In the genomic region with DNA sequence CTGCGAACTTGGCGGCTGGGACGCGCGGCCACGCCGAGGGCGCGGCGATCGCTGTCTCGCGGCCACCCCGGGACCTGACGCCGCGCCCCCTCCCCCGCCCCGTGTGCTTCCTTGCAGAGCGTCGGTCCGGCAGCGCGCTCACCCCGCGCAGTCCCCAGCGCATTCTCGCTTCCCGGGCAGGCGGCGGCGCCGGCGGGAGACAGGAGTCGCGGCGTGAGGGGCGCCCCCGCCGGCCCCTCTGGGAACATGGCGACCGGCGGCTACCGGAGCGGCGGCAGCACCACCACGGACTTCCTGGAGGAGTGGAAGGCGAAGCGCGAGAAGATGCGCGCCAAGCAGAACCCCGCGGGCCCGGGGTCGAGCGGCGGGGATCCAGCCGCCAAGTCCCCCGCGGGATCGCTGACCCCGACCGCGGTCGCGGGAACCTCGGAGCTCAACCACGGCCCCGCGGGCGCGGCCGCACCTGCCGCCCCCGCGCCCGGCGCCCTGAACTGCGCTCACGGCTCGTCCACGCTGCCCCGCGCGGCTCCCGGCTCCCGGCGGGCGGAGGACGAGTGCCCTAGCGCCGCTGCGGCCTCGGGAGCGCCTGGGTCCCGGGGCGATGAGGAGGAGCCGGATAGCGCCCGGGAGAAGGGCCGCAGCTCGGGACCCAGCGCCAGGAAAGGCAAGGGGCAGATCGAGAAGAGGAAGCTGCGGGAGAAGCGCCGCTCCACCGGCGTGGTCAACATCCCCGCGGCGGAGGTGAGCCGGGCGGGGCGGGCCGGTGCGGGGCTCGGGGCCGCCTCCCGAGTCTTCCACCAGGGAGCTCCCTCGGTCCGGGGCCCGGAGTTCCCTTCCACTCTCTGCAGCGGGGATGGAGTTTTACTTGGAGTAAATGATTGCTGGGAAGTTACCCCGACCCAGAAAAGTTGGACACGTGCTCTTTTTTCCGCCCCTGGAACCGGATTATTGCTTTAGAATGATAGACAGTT, we compare ENCODE assay signal across 8 mouse cellular contexts. TPM values are rescaled to one million over a fixed set of nuclear protein-coding genes. Genes with fewer than 3 reads are reported as not detected.
DNase-seq lines count a peak whose midpoint lies in the region; ATAC-seq and TF ChIP-seq lines count a peak whose summit lies in the region.

No protein-coding gene starts in this region.

- TF ChIP-seq CTCF in liver, embryonic 14.5 days (IDR thresholded peaks at IDR 0.05; ENCODE audit: low read depth) = no peak; the same call in 1 of the 2 replicates

- peaks cover 31% of the 10 kb centered on the region for H3K27me3 ChIP-seq in liver, embryonic 14.5 days (ENCODE audit: control insufficient read depth, insufficient read depth, low read length)
- H3K27me3 ChIP-seq in neural tube, embryonic 12.5 days (replicated peaks) = peaks cover 11% of the 10 kb centered on the region

- ATAC-seq in liver, embryonic 14.5 days (ENCODE audit: insufficient read depth) = peak; percentile 54
- peak; percentile 55 for ATAC-seq in neural tube, embryonic 12.5 days (ENCODE audit: low FRiP score, low read depth)

- TF ChIP-seq EP300 in liver, embryonic 14.5 days (IDR thresholded peaks at IDR 0.05; ENCODE audit: low read depth) = no peak

- H3K4me1 ChIP-seq in liver, embryonic 14.5 days (replicated peaks; ENCODE audit: control insufficient read depth in 2 of 2, insufficient read depth in 2 of 2, low read length in 1 of 2) = peaks cover 0 to 8% of the 10 kb centered on the region in 2 experiments; a peak in 2 of 4 replicates
- H3K4me1 ChIP-seq in neural tube, embryonic 12.5 days = no peaks in the 10 kb centered on the region

- peak overlapping the region; percentile 63 to 76 for H3K4me3 ChIP-seq in liver, embryonic 14.5 days (ENCODE audit: insufficient read depth in 1 of 2, low read depth in 2 of 2, low read length in 2 of 2)
- peak overlapping the region; percentile 78 for H3K4me3 ChIP-seq in neural tube, embryonic 12.5 days

- peak overlapping the region; percentile 73 for H3K4me2 ChIP-seq in liver, embryonic 14.5 days (ENCODE audit: low read depth)
- H3K4me2 ChIP-seq in neural tube, embryonic 12.5 days (replicated peaks) = peak overlapping the region; percentile 80

- DNase-seq in 3T3-L1 (ENCODE audit: low read depth, low spot score) (peak; percentile 68), ZHBTc4 (ENCODE audit: low read depth, low spot score) (peak; percentile 71)
- peak; percentile 78 for DNase-seq in embryo, embryonic 10.5 days (ENCODE audit: low spot score)
- peak; percentile 23 for DNase-seq in heart, adult 8-10 months (ENCODE audit: low spot score)
- peak; percentile 81 for DNase-seq in kidney, adult 18-20 months
- DNase-seq in liver, embryonic 14.5 days (ENCODE audit: low read depth in 3 of 3, low spot score in 3 of 3) = peak in 2 of 3 experiments; percentile 10 to 22
- peak; percentile 73 for DNase-seq in urinary bladder, postnatal 14 days (ENCODE audit: low spot score)

- H3K9ac ChIP-seq in liver, embryonic 14.5 days (replicated peaks) = peak overlapping the region; percentile 64
- H3K9ac ChIP-seq in neural tube, embryonic 12.5 days = peak overlapping the region; percentile 76

- H3K27ac ChIP-seq in liver, embryonic 14.5 days = no peak overlapping the region
- H3K27ac ChIP-seq in neural tube, embryonic 12.5 days = no peak overlapping the region

- no peaks in the 10 kb centered on the region for H3K36me3 ChIP-seq in liver, embryonic 14.5 days (replicated peaks; ENCODE audit: control insufficient read depth, insufficient read depth, low read depth)
- H3K36me3 ChIP-seq in neural tube, embryonic 12.5 days = no peaks in the 10 kb centered on the region

- H3K9me3 ChIP-seq in liver, embryonic 14.5 days (ENCODE audit: control insufficient read depth, low read length) = no peaks in the 10 kb centered on the region
- H3K9me3 ChIP-seq in neural tube, embryonic 12.5 days = no peaks in the 10 kb centered on the region

- under 1% methylated on average over 126 of the region's 129 CpGs for WGBS in liver, embryonic 14.5 days (ENCODE audit: insufficient replicate concordance)
- under 1% methylated on average over 128 of the region's 129 CpGs for WGBS in neural tube, embryonic 12.5 days

RNA-seq across cellular contexts. Expression of gene Pawr, which starts 0.9 kb away (rescaled TPM):
- total RNA-seq in heart, adult 8-10 months (2022) = 1 to 10 TPM; 3.2 to 4.6 (median 4.1) TPM
- polyA plus RNA-seq in liver, embryonic 14.5 days (2012; rRNA removed) = 2.0 and 3.7 TPM in 2 replicates
- 4.4 and 5.0 TPM in 2 replicates for polyA plus RNA-seq in liver, embryonic 14.5 days (2014; fragmentation: Nextera tagmentation; extraction: Ambion mirVana)
- 13.7 and 14.2 TPM in 2 replicates for polyA plus RNA-seq in neural tube, embryonic 12.5 days (2016; fragmentation: Nextera tagmentation; extraction: Ambion mirVana)

Comparison
In these comparisons a context has a peak if more than half of its experiments do, and no peak if none do; other contexts are left out.
1. DNase-seq: peak in every context shown above with its lines; median percentile 81 in kidney, adult 18-20 months; 78 in embryo, embryonic 10.5 days; 73 in urinary bladder, postnatal 14 days; 71 in ZHBTc4; 68 in 3T3-L1; 23 in heart, adult 8-10 months; 16 in liver, embryonic 14.5 days.